Mouse (Mus musculus) hindbrain, embryonic 14.5 days (tissue): ENCODE data around the gene Nr2c2. TPM values are rescaled to one million over a fixed set of nuclear protein-coding genes. Genes with fewer than 3 reads are reported as not detected.

Experiments
- ATAC-seq: fragments of 200-750 bp; cut with Nextera tagmentation; 2 replicates; pipeline ENCODE4 v1.8.0; 2017; ENCODE audit warnings: moderate number of reproducible peaks, mild to moderate bottlenecking, moderate TSS enrichment, moderate library complexity; ENCODE audit not compliant: low FRiP score
- DNase-seq: peaks from one replicate; pipeline ENCODE4 v3.0.0-alpha.2; 2015; ENCODE audit warnings: low spot score
- H3K27ac ChIP-seq: fragments of 300-500 bp; sonication (generic); 2 replicates; pipeline ENCODE4 v1.5.1; 2014; ENCODE audit warnings: mild to moderate bottlenecking, moderate library complexity
- H3K27me3 ChIP-seq: fragments of 300-500 bp; sonication (generic); 2 replicates; pipeline ENCODE4 v1.6.1; 2014; ENCODE audit warnings: mild to moderate bottlenecking, low read length, mixed read lengths; ENCODE audit not compliant: control insufficient read depth, insufficient read depth
- H3K36me3 ChIP-seq: fragments of 300-500 bp; sonication (generic); replicated peaks from 2 replicates; pipeline ENCODE4 v1.6.1; 2014; ENCODE audit not compliant: control insufficient read depth, insufficient read depth
- H3K4me1 ChIP-seq: fragments of 300-500 bp; sonication (generic); replicated peaks from 2 replicates; pipeline ENCODE4 v1.6.1; 2014; ENCODE audit warnings: antibody characterized with exemption, low read length, mixed read lengths; ENCODE audit not compliant: control insufficient read depth, insufficient read depth
- H3K4me2 ChIP-seq: fragments of 300-500 bp; sonication (generic); replicated peaks from 2 replicates; pipeline ENCODE4 v1.6.1; 2014; ENCODE audit warnings: mild to moderate bottlenecking, moderate library complexity
- H3K4me3 ChIP-seq: fragments of 300-500 bp; sonication (generic); replicated peaks from 2 replicates; pipeline ENCODE4 v1.5.1; 2014; ENCODE audit warnings: mild to moderate bottlenecking, low read length
- H3K9ac ChIP-seq: fragments of 300-500 bp; sonication (generic); 2 replicates; pipeline ENCODE4 v1.6.1; 2014
- H3K9me3 ChIP-seq: fragments of 300-500 bp; sonication (generic); 2 replicates; pipeline ENCODE4 v1.6.1; 2016; ENCODE audit warnings: low read length; ENCODE audit not compliant: control insufficient read depth
- WGBS: fragments of 180-500 bp; shearing (Covaris S2); extraction: QIAGEN DNeasy Blood & Tissue Kit; methylation state at CpG from one replicate; pipeline ENCODE4 v1.1.7; 2014; 5-methylcytosine and 5-hydroxymethylcytosine counted together
- polyA plus RNA-seq: library from polyadenylated mRNA; unstranded; fragments of >200 nt; fragmentation: Nextera tagmentation; extraction: Ambion mirVana; gene quantifications from 2 replicates; pipeline ENCODE4 v1.2.1, GENCODE M21; 2014

The Nr2c2 gene
- polyA plus RNA-seq, 1 experiment from 2014 or later, result 34.9 TPM

GRCm38 (mm10) chr6:92153774-92154173, 62.6 kb downstream of the Nr2c2 start:
- Histone ChIP-seq H3K27me3 (no peaks in the 10 kb centered on the region), H3K9ac (no peak overlapping the region), H3K9me3 (no peaks in the 10 kb centered on the region), H3K4me3 (no peak overlapping the region), H3K27ac (no peak overlapping the region), H3K36me3 (peaks cover 76% of the 10 kb centered on the region), H3K4me2 (no peak overlapping the region), H3K4me1 (no peaks in the 10 kb centered on the region)
- no peak for ATAC-seq
- WGBS, result 72% methylated on average over 1 of the region's 1 CpGs
- DNase-seq, result no peak

- Histone ChIP-seq H3K27me3 (no peaks in the 10 kb centered on the region), H3K4me2 (no peak overlapping the region), H3K9me3 (no peaks in the 10 kb centered on the region), H3K4me1 (no peaks in the 10 kb centered on the region), H3K27ac (no peak overlapping the region), H3K36me3 (peaks cover 99% of the 10 kb centered on the region), H3K9ac (no peak overlapping the region), H3K4me3 (no peak overlapping the region)
- DNase-seq (no peak), ATAC-seq (no peak)
- 95% methylated on average over 3 of the region's 3 CpGs for WGBS
Observed at GRCm38 (mm10) chr6:92158801-92159200, 67.6 kb downstream of the Nr2c2 start.

GRCm38 (mm10) chr6:92162724-92163123, 71.5 kb downstream of the Nr2c2 start:
- H3K4me3 ChIP-seq, result no peak overlapping the region
- DNase-seq, result no peak
- no peaks in the 10 kb centered on the region for H3K4me1 ChIP-seq
- no peak overlapping the region for H3K27ac ChIP-seq
- no peak overlapping the region for H3K9ac ChIP-seq
- no peaks in the 10 kb centered on the region for H3K27me3 ChIP-seq
- ATAC-seq, result no peak
- 89% methylated on average over 1 of the region's 1 CpGs for WGBS
- peaks cover 98% of the 10 kb centered on the region for H3K36me3 ChIP-seq
- H3K4me2 ChIP-seq, result no peak overlapping the region
- H3K9me3 ChIP-seq, result no peaks in the 10 kb centered on the region

- 98% methylated on average over 1 of the region's 1 CpGs for WGBS
- no peak overlapping the region for H3K4me3 ChIP-seq
- no peak for DNase-seq
- no peak overlapping the region for H3K27ac ChIP-seq
- 0 out of 2 replicates have a peak, but pooled peaks cover 9% of the 10 kb centered on the region for H3K9me3 ChIP-seq
- H3K36me3 ChIP-seq, result peaks cover 54% of the 10 kb centered on the region
- no peak overlapping the region for H3K9ac ChIP-seq
- H3K27me3 ChIP-seq, result no peaks in the 10 kb centered on the region
- H3K4me1 ChIP-seq, result no peaks in the 10 kb centered on the region
- no peak for ATAC-seq
- no peak overlapping the region for H3K4me2 ChIP-seq
Observed at GRCm38 (mm10) chr6:92176450-92176849, 85.3 kb downstream of the Nr2c2 start.

GRCm38 (mm10) chr6:92183621-92184131, 92.5 kb downstream of the Nr2c2 start, which contains the start of gene Mrps25:
Gene Mrps25, minus strand, starts transcription at chr6:92184033.
- under 1% methylated on average over 42 of the region's 42 CpGs for WGBS
- H3K9ac ChIP-seq, result peak within 1 kb of the TSS; percentile 80
- H3K27ac ChIP-seq, result peak within 1 kb of the TSS; percentile 67
- H3K4me2 ChIP-seq, result peak within 1 kb of the TSS; percentile 57
- ATAC-seq, result peak; percentile 94
- 0 out of 2 replicates have a peak, but pooled peaks cover 9% of the 10 kb centered on the region for H3K9me3 ChIP-seq
- H3K4me3 ChIP-seq, result peak within 1 kb of the TSS; percentile 66
- peak; percentile 85 for DNase-seq
- peaks cover 21% of the 10 kb centered on the region for H3K36me3 ChIP-seq
- peaks cover 15% of the 10 kb centered on the region for H3K4me1 ChIP-seq
- no peaks in the 10 kb centered on the region for H3K27me3 ChIP-seq

- DNase-seq, result no peak
- Histone ChIP-seq H3K27me3 (no peaks in the 10 kb centered on the region), H3K4me1 (peaks cover 15% of the 10 kb centered on the region), H3K4me3 (peak overlapping the region; percentile 66), H3K27ac (peak overlapping the region; percentile 67), H3K9me3 (0 out of 2 replicates have a peak, but pooled peaks cover 7% of the 10 kb centered on the region), H3K4me2 (peak overlapping the region; percentile 57), H3K9ac (peak overlapping the region; percentile 80), H3K36me3 (peaks cover 24% of the 10 kb centered on the region)
- WGBS, result 4% methylated on average over 10 of the region's 10 CpGs
- ATAC-seq, result peak; percentile 75
Observed at GRCm38 (mm10) chr6:92184178-92184577, 93.0 kb downstream of the Nr2c2 start.

GRCm38 (mm10) chr6:92199414-92199813, 108.2 kb downstream of the Nr2c2 start:
- DNase-seq (no peak), ATAC-seq (no peak)
- Histone ChIP-seq H3K27me3 (no peaks in the 10 kb centered on the region), H3K4me2 (no peak overlapping the region), H3K9ac (no peak overlapping the region), H3K9me3 (no peaks in the 10 kb centered on the region), H3K27ac (no peak overlapping the region), H3K4me3 (no peak overlapping the region), H3K4me1 (no peaks in the 10 kb centered on the region), H3K36me3 (peaks cover 89% of the 10 kb centered on the region)
- 93% methylated on average over 8 of the region's 8 CpGs for WGBS

GRCm38 (mm10) chr6:92214055-92214772, 123.0 kb downstream of the Nr2c2 start:
- H3K4me3 ChIP-seq, result peak overlapping the region; percentile 89
- peak overlapping the region; percentile 95 for H3K9ac ChIP-seq
- no peaks in the 10 kb centered on the region for H3K9me3 ChIP-seq
- DNase-seq (no peak), ATAC-seq (peak; percentile 77)
- H3K36me3 ChIP-seq, result peaks cover 18% of the 10 kb centered on the region
- WGBS, result under 1% methylated on average over 44 of the region's 48 CpGs
- H3K27ac ChIP-seq, result peak overlapping the region; percentile 94
- H3K27me3 ChIP-seq, result no peaks in the 10 kb centered on the region
- H3K4me2 ChIP-seq, result peak overlapping the region; percentile 96
- H3K4me1 ChIP-seq, result peaks cover 11% of the 10 kb centered on the region

GRCm38 (mm10) chr6:92214773-92215449, 123.7 kb downstream of the Nr2c2 start, which contains the start of gene Rbsn:
Gene Rbsn, minus strand, starts transcription at chr6:92214925.
- ATAC-seq (peak; percentile 94), DNase-seq (peak; percentile 92)
- Histone ChIP-seq H3K27me3 (no peaks in the 10 kb centered on the region), H3K4me3 (peak within 1 kb of the TSS; percentile 89), H3K36me3 (peaks cover 15% of the 10 kb centered on the region), H3K4me2 (peak within 1 kb of the TSS; percentile 96), H3K9ac (peak within 1 kb of the TSS; percentile 95), H3K27ac (peak within 1 kb of the TSS; percentile 94), H3K9me3 (no peaks in the 10 kb centered on the region), H3K4me1 (peaks cover 11% of the 10 kb centered on the region)
- 10% methylated on average over 35 of the region's 35 CpGs for WGBS
